Mouse (Mus musculus) forebrain, embryonic 10.5 days (tissue): ENCODE measurements around the gene Psmd9. TPM values are rescaled to one million over a fixed set of nuclear protein-coding genes. Genes with fewer than 3 reads are reported as not detected.
A peak's percentile ranks its signal among the peaks of the same experiment; 100 is the strongest.

Experiments
- DNase-seq: peaks from one replicate; pipeline ENCODE4 v3.0.0-alpha.2; 2017; ENCODE audit warnings: low spot score; ENCODE audit errors: extremely low spot score
- H3K27ac ChIP-seq: fragments of 300-500 bp; sonication (generic); 2 replicates; pipeline ENCODE4 v1.5.1; 2016; ENCODE audit warnings: mild to moderate bottlenecking
- H3K27me3 ChIP-seq: fragments of 300-500 bp; sonication (generic); 2 replicates; pipeline ENCODE4 v1.6.1; 2016; ENCODE audit warnings: mild to moderate bottlenecking; ENCODE audit not compliant: poor library complexity, severe bottlenecking
- H3K36me3 ChIP-seq: fragments of 300-500 bp; sonication (generic); replicated peaks from 2 replicates; pipeline ENCODE4 v1.6.1; 2016; ENCODE audit warnings: mild to moderate bottlenecking, moderate library complexity
- H3K4me1 ChIP-seq: fragments of 300-500 bp; sonication (generic); 2 replicates; pipeline ENCODE4 v1.6.1; 2016
- H3K4me3 ChIP-seq: fragments of 300-500 bp; sonication (generic); 2 replicates; pipeline ENCODE4 v1.5.1; 2016; ENCODE audit warnings: mild to moderate bottlenecking, moderate library complexity
- H3K9me3 ChIP-seq: fragments of 300-500 bp; sonication (generic); 2 replicates; pipeline ENCODE4 v1.6.1; 2016; ENCODE audit warnings: mild to moderate bottlenecking, moderate library complexity
- WGBS: fragments of 180-500 bp; shearing (Covaris S2); methylation state at CpG from one replicate; pipeline ENCODE4 v1.1.7; 2016; 5-methylcytosine and 5-hydroxymethylcytosine counted together
- polyA plus RNA-seq: library from polyadenylated mRNA; unstranded; fragments of >200 nt; fragmentation: Nextera tagmentation; extraction: Ambion mirVana; gene quantifications from 2 replicates; pipeline ENCODE4 v1.2.1, GENCODE M21; 2016

The Psmd9 gene
- polyA plus RNA-seq, 1 experiment from 2014 or later = 80.5 TPM

GRCm38 (mm10) chr5:123148073-123148722 is 21.0 kb upstream of the Psmd9 start:
- peaks cover 74% of the 10 kb centered on the region for H3K4me1 ChIP-seq
- H3K9me3 ChIP-seq = no peaks in the 10 kb centered on the region
- peak overlapping the region; percentile 15; the same call in 1 of the 2 replicates for H3K4me3 ChIP-seq
- H3K27me3 ChIP-seq = no peaks in the 10 kb centered on the region
- H3K27ac ChIP-seq = 0 out of 2 replicates have a peak overlapping the region, but pooled peaks have one; percentile 48
- DNase-seq = no peak
- H3K36me3 ChIP-seq = peaks cover 93% of the 10 kb centered on the region
- 87% methylated on average over 25 of the region's 25 CpGs for WGBS

GRCm38 (mm10) chr5:123149451-123150400 is 19.5 kb upstream of the Psmd9 start:
- Histone ChIP-seq H3K4me3 (peak overlapping the region; percentile 42), H3K27ac (peak overlapping the region; percentile 37), H3K9me3 (no peaks in the 10 kb centered on the region), H3K36me3 (peaks cover 100% of the 10 kb centered on the region), H3K4me1 (peaks cover 59% of the 10 kb centered on the region), H3K27me3 (no peaks in the 10 kb centered on the region)
- 13% methylated on average over 19 of the region's 19 CpGs for WGBS
- DNase-seq = peak; percentile 89

GRCm38 (mm10) chr5:123150641-123151040 is 18.6 kb upstream of the Psmd9 start:
- Histone ChIP-seq H3K4me3 (peak overlapping the region; percentile 42), H3K27ac (peak overlapping the region; percentile 37; the same call in 1 of the 2 replicates), H3K4me1 (peaks cover 50% of the 10 kb centered on the region), H3K9me3 (no peaks in the 10 kb centered on the region), H3K27me3 (no peaks in the 10 kb centered on the region), H3K36me3 (peaks cover 99% of the 10 kb centered on the region)
- WGBS = 53% methylated on average over 7 of the region's 7 CpGs
- DNase-seq = no peak

GRCm38 (mm10) chr5:123151077-123151476 is 18.1 kb upstream of the Psmd9 start:
- H3K27ac ChIP-seq = 0 out of 2 replicates have a peak overlapping the region, but pooled peaks have one; percentile 37
- DNase-seq = no peak
- peaks cover 97% of the 10 kb centered on the region for H3K36me3 ChIP-seq
- WGBS = 63% methylated on average over 7 of the region's 7 CpGs
- peaks cover 45% of the 10 kb centered on the region for H3K4me1 ChIP-seq
- no peaks in the 10 kb centered on the region for H3K27me3 ChIP-seq
- no peaks in the 10 kb centered on the region for H3K9me3 ChIP-seq
- peak overlapping the region; percentile 42; the same call in 1 of the 2 replicates for H3K4me3 ChIP-seq

- no peak for DNase-seq
- Histone ChIP-seq H3K4me1 (peaks cover 38% of the 10 kb centered on the region), H3K27me3 (no peaks in the 10 kb centered on the region), H3K9me3 (no peaks in the 10 kb centered on the region), H3K36me3 (peaks cover 97% of the 10 kb centered on the region), H3K4me3 (no peak overlapping the region), H3K27ac (no peak overlapping the region)
- 95% methylated on average over 19 of the region's 19 CpGs for WGBS
Measured at GRCm38 (mm10) chr5:123151707-123152362, 17.4 kb upstream of the Psmd9 start.

- peaks cover 97% of the 10 kb centered on the region for H3K36me3 ChIP-seq
- no peaks in the 10 kb centered on the region for H3K9me3 ChIP-seq
- H3K27ac ChIP-seq = no peak overlapping the region
- no peak for DNase-seq
- WGBS = 90% methylated on average over 1 of the region's 1 CpGs
- H3K27me3 ChIP-seq = no peaks in the 10 kb centered on the region
- peaks cover 34% of the 10 kb centered on the region for H3K4me1 ChIP-seq
- H3K4me3 ChIP-seq = no peak overlapping the region
Measured at GRCm38 (mm10) chr5:123152901-123153300, 16.3 kb upstream of the Psmd9 start.

GRCm38 (mm10) chr5:123155425-123155824 is 13.8 kb upstream of the Psmd9 start:
- H3K4me1 ChIP-seq = peaks cover 8% of the 10 kb centered on the region
- WGBS = 64% methylated on average over 7 of the region's 7 CpGs
- no peak overlapping the region for H3K4me3 ChIP-seq
- peaks cover 97% of the 10 kb centered on the region for H3K36me3 ChIP-seq
- H3K27ac ChIP-seq = no peak overlapping the region
- peak; percentile 68 for DNase-seq
- no peaks in the 10 kb centered on the region for H3K9me3 ChIP-seq
- H3K27me3 ChIP-seq = no peaks in the 10 kb centered on the region

- Histone ChIP-seq H3K36me3 (peaks cover 97% of the 10 kb centered on the region), H3K27me3 (no peaks in the 10 kb centered on the region), H3K4me1 (no peaks in the 10 kb centered on the region), H3K27ac (no peak overlapping the region), H3K9me3 (no peaks in the 10 kb centered on the region), H3K4me3 (no peak overlapping the region)
- DNase-seq = no peak
- 85% methylated on average over 12 of the region's 12 CpGs for WGBS
Measured at GRCm38 (mm10) chr5:123156763-123157162, 12.4 kb upstream of the Psmd9 start.

- WGBS = 88% methylated on average over 4 of the region's 4 CpGs
- no peak overlapping the region for H3K4me3 ChIP-seq
- peaks cover 97% of the 10 kb centered on the region for H3K36me3 ChIP-seq
- no peak for DNase-seq
- H3K27ac ChIP-seq = no peak overlapping the region
- H3K9me3 ChIP-seq = no peaks in the 10 kb centered on the region
- no peaks in the 10 kb centered on the region for H3K4me1 ChIP-seq
- H3K27me3 ChIP-seq = no peaks in the 10 kb centered on the region
Measured at GRCm38 (mm10) chr5:123157972-123158371, 11.2 kb upstream of the Psmd9 start.

- no peak for DNase-seq
- Histone ChIP-seq H3K27ac (no peak overlapping the region), H3K4me1 (no peaks in the 10 kb centered on the region), H3K9me3 (no peaks in the 10 kb centered on the region), H3K27me3 (no peaks in the 10 kb centered on the region), H3K36me3 (peaks cover 97% of the 10 kb centered on the region), H3K4me3 (no peak overlapping the region)
- 91% methylated on average over 4 of the region's 4 CpGs for WGBS
Measured at GRCm38 (mm10) chr5:123159446-123159845, 9.8 kb upstream of the Psmd9 start.

GRCm38 (mm10) chr5:123159866-123160265 is 9.3 kb upstream of the Psmd9 start:
- DNase-seq = no peak
- peaks cover 97% of the 10 kb centered on the region for H3K36me3 ChIP-seq
- 93% methylated on average over 15 of the region's 15 CpGs for WGBS

GRCm38 (mm10) chr5:123160341-123160740 is 8.9 kb upstream of the Psmd9 start:
- no peak overlapping the region for H3K4me3 ChIP-seq
- no peaks in the 10 kb centered on the region for H3K27me3 ChIP-seq
- H3K27ac ChIP-seq = no peak overlapping the region
- no peaks in the 10 kb centered on the region for H3K9me3 ChIP-seq
- DNase-seq = no peak
- H3K36me3 ChIP-seq = peaks cover 92% of the 10 kb centered on the region
- H3K4me1 ChIP-seq = no peaks in the 10 kb centered on the region
- WGBS = 89% methylated on average over 11 of the region's 15 CpGs

More at GRCm38 (mm10) chr5:123159866-123160265, 9.3 kb upstream of the Psmd9 start:
- H3K27me3 ChIP-seq = no peaks in the 10 kb centered on the region
- H3K9me3 ChIP-seq = no peaks in the 10 kb centered on the region
- H3K27ac ChIP-seq = no peak overlapping the region
- no peaks in the 10 kb centered on the region for H3K4me1 ChIP-seq
- no peak overlapping the region for H3K4me3 ChIP-seq
